Mouse (Mus musculus) heart, postnatal 0 days (tissue): ENCODE results near the gene Kif4. TPM values are rescaled to one million over a fixed set of nuclear protein-coding genes. Genes with fewer than 3 reads are reported as not detected.
A peak's percentile ranks its signal among the peaks of the same experiment; 100 is the strongest.

Experiments
- ATAC-seq: fragments of 200-750 bp; cut with Nextera tagmentation; 2 replicates; pipeline ENCODE4 v1.8.0; 2017; ENCODE audit warnings: low read depth, moderate number of reproducible peaks, moderate library complexity; ENCODE audit not compliant: insufficient read depth
- DNase-seq: peaks from one replicate; pipeline ENCODE4 v3.0.0-alpha.2; 2016; ENCODE audit warnings: low spot score
- H3K27ac ChIP-seq: fragments of 300-500 bp; sonication (generic); 2 replicates; pipeline ENCODE4 v1.5.1; 2014; ENCODE audit warnings: low read depth, mild to moderate bottlenecking
- H3K27me3 ChIP-seq: fragments of 300-500 bp; sonication (generic); 2 replicates; pipeline ENCODE4 v1.6.1; 2014; ENCODE audit warnings: low read length, mixed read lengths; ENCODE audit not compliant: control insufficient read depth, insufficient read depth
- H3K36me3 ChIP-seq: fragments of 300-500 bp; sonication (generic); replicated peaks from 2 replicates; pipeline ENCODE4 v1.6.1; 2014; ENCODE audit warnings: low read length, mixed read lengths; ENCODE audit not compliant: control insufficient read depth, insufficient read depth
- H3K4me1 ChIP-seq: fragments of 300-500 bp; sonication (generic); 2 replicates; pipeline ENCODE4 v1.6.1; 2014; ENCODE audit warnings: antibody characterized with exemption; ENCODE audit not compliant: control insufficient read depth, insufficient read depth
- H3K4me2 ChIP-seq: fragments of 300-500 bp; sonication (generic); 2 replicates; pipeline ENCODE4 v1.6.1; 2014; ENCODE audit warnings: low read depth, mild to moderate bottlenecking, low read length, moderate library complexity
- H3K4me3 ChIP-seq: fragments of 300-500 bp; sonication (generic); 2 replicates; pipeline ENCODE4 v1.5.1; 2014; ENCODE audit warnings: low read depth, low read length
- H3K9ac ChIP-seq: fragments of 300-500 bp; sonication (generic); replicated peaks from 2 replicates; pipeline ENCODE4 v1.6.1; 2014; ENCODE audit warnings: low read depth, low read length, mixed read lengths
- H3K9me3 ChIP-seq: fragments of 300-500 bp; sonication (generic); replicated peaks from 2 replicates; pipeline ENCODE4 v1.6.1; 2016; ENCODE audit warnings: low read length; ENCODE audit not compliant: control insufficient read depth
- CTCF ChIP-seq: IDR thresholded peaks from 2 replicates; pipeline ENCODE4 v1.5.1; 2016; ENCODE audit warnings: antibody characterized with exemption, control low read depth, low read depth
- EP300 ChIP-seq: IDR thresholded peaks from 2 replicates; pipeline ENCODE4 v1.6.1; 2016; ENCODE audit warnings: antibody characterized with exemption, low read depth
- WGBS: fragments of 180-500 bp; shearing (Covaris S2); extraction: QIAGEN DNeasy Blood & Tissue Kit; methylation state at CpG from one replicate; pipeline ENCODE4 v1.1.7; 2014; 5-methylcytosine and 5-hydroxymethylcytosine counted together
- polyA plus RNA-seq: library from polyadenylated mRNA; unstranded; fragments of >200 nt; fragmentation: Nextera tagmentation; extraction: Ambion mirVana; gene quantifications from 2 replicates; pipeline ENCODE4 v1.2.1, GENCODE M21; 2015
- total RNA-seq: library from RNA; depleted of rRNA; stranded (reverse); fragments of >200 nt; gene quantifications from 2 replicates; pipeline ENCODE4 v1.2.3, GENCODE M21; 2014; ENCODE audit warnings: low replicate concordance

Kif4 gene
- total and polyA plus RNA-seq, 2 experiments from 2014 or later, result 5.8 to 10.0 TPM

DNA sequence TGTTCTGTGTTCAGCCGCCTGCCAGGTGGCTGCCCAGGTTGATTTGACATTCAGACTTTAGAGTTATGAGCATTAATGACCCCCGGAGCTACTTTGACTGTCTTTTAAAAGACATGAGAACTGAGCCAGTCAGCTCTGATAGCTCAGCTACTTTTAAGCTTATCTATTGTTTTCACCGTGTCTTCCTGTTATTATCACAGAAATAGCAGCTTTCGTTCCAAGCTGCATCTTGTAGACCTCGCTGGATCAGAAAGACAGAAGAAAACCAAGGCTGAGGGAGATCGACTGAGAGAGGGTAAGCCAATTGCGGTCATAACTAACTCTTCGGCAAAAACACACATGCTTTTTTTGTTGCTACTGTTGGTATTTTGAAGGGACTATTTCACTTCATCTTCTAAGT is 12.9 kb downstream of the Kif4 start:
- ATAC-seq, result no peak
- DNase-seq, result no peak
- 0 out of 2 replicates have a peak, but pooled peaks cover 4% of the 10 kb centered on the region for H3K36me3 ChIP-seq
- no peaks in the 10 kb centered on the region for H3K27me3 ChIP-seq
- H3K4me2 ChIP-seq, result no peak overlapping the region
- H3K9me3 ChIP-seq, result no peaks in the 10 kb centered on the region
- no peak overlapping the region for H3K9ac ChIP-seq
- no peak overlapping the region for H3K27ac ChIP-seq
- H3K4me3 ChIP-seq, result no peak overlapping the region
- no peaks in the 10 kb centered on the region for H3K4me1 ChIP-seq
- no peak for TF ChIP-seq EP300
- TF ChIP-seq CTCF, result no peak
- WGBS, result 68% methylated on average over 8 of the region's 8 CpGs

DNA sequence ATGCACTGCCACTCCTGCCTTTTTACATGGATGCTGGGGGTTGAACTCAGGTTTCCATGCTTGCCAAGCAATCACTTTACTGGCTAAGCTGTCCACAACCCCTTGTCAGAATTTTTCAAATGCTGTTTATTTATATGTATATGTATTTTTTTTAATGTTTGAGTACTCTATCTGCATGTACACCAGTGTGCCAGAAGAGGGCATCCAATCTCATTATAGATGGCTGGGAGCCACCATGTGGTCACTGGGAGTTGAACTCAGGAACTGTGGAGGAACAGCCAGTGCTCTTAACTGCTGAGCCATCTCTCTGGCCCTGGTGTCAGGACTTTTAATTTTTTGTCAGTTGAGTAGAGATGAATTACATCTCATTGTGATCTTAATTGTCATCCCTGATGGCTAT is 27.3 kb downstream of the Kif4 start:
- 0 out of 2 replicates have a peak, but pooled peaks cover 3% of the 10 kb centered on the region for H3K36me3 ChIP-seq
- ATAC-seq, result no peak
- TF ChIP-seq EP300 (no peak), CTCF (0 out of 2 replicates have a peak, but pooled peaks have one; percentile 8)
- no peak overlapping the region for H3K4me3 ChIP-seq
- no peak overlapping the region for H3K27ac ChIP-seq
- no peaks in the 10 kb centered on the region for H3K4me1 ChIP-seq
- no peaks in the 10 kb centered on the region for H3K27me3 ChIP-seq
- H3K9ac ChIP-seq, result no peak overlapping the region
- no peak for DNase-seq
- H3K9me3 ChIP-seq, result no peaks in the 10 kb centered on the region
- no peak overlapping the region for H3K4me2 ChIP-seq

DNA sequence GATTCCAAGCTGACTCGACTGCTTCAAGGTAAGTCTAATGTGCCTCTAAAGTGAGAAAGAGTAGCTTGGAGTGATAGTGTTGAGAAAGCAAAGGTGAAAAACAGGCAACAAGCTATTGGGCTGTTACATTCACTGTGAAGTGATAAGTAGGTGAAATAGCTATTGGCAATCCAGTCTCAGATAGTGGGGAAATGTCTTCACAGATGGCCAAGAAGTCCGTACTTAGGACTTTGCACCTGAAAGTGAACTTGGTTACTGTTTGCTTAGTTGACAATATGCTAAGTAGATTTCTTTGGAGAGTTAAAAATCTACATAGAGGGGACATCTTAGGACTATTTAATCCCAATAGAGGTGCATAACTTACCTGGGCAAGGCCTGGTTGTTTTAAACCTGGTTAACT is 39.3 kb downstream of the Kif4 start:
- no peak overlapping the region for H3K9ac ChIP-seq
- H3K9me3 ChIP-seq, result no peaks in the 10 kb centered on the region
- ATAC-seq (no peak), DNase-seq (no peak)
- H3K4me2 ChIP-seq, result no peak overlapping the region
- H3K27ac ChIP-seq, result no peak overlapping the region
- no peaks in the 10 kb centered on the region for H3K4me1 ChIP-seq
- TF ChIP-seq CTCF (no peak), EP300 (no peak)
- H3K27me3 ChIP-seq, result no peaks in the 10 kb centered on the region
- H3K4me3 ChIP-seq, result no peak overlapping the region
- WGBS, result 73% methylated on average over 2 of the region's 2 CpGs
- 0 out of 2 replicates have a peak, but pooled peaks cover 8% of the 10 kb centered on the region for H3K36me3 ChIP-seq

- no peak overlapping the region for H3K4me2 ChIP-seq
- TF ChIP-seq EP300, result no peak
- TF ChIP-seq CTCF, result no peak
- H3K27ac ChIP-seq, result no peak overlapping the region
- no peaks in the 10 kb centered on the region for H3K4me1 ChIP-seq
- no peaks in the 10 kb centered on the region for H3K27me3 ChIP-seq
- no peak overlapping the region for H3K9ac ChIP-seq
- no peak for ATAC-seq
- no peaks in the 10 kb centered on the region for H3K9me3 ChIP-seq
- WGBS, result 87% methylated on average over 3 of the region's 3 CpGs
- DNase-seq, result no peak
- no peak overlapping the region for H3K4me3 ChIP-seq
- H3K36me3 ChIP-seq, result peaks cover 5% of the 10 kb centered on the region; the same call in 1 of the 2 replicates
These were observed 52.7 kb downstream of the Kif4 start for GRCm38 (mm10) chrX:100678204-100678603.

DNA sequence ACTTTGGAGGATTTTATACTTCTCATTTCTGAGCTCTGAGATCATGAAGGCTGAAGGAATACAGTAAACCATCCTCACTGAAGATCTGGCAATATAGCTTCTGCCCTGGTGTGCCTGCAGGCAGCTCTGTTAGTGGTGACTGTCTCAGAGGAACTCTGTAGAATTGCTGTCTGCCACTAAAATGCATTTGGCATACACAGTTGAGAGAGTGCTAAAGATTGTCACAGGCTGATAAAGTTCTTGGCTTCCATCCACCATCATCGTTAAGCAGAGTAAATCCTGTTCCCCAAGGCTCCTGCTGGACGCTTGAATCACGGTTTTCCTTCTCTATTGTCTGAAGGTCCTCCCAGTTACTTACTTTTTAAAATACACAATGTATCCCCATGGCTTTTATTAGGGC is 61.0 kb downstream of the Kif4 start:
- 22% methylated on average over 3 of the region's 3 CpGs for WGBS
- H3K36me3 ChIP-seq, result peaks cover 8% of the 10 kb centered on the region
- DNase-seq, result no peak
- no peak for TF ChIP-seq CTCF
- TF ChIP-seq EP300, result no peak
- no peaks in the 10 kb centered on the region for H3K9me3 ChIP-seq
- H3K4me2 ChIP-seq, result no peak overlapping the region
- H3K27me3 ChIP-seq, result no peaks in the 10 kb centered on the region
- H3K4me3 ChIP-seq, result no peak overlapping the region
- H3K9ac ChIP-seq, result no peak overlapping the region
- H3K27ac ChIP-seq, result no peak overlapping the region
- no peak for ATAC-seq
- H3K4me1 ChIP-seq, result no peaks in the 10 kb centered on the region

- no peaks in the 10 kb centered on the region for H3K4me1 ChIP-seq
- no peaks in the 10 kb centered on the region for H3K9me3 ChIP-seq
- WGBS, result 60% methylated on average over 6 of the region's 6 CpGs
- H3K9ac ChIP-seq, result no peak overlapping the region
- H3K4me2 ChIP-seq, result no peak overlapping the region
- peaks cover 8% of the 10 kb centered on the region for H3K36me3 ChIP-seq
- no peak for ATAC-seq
- H3K27ac ChIP-seq, result no peak overlapping the region
- H3K27me3 ChIP-seq, result no peaks in the 10 kb centered on the region
- H3K4me3 ChIP-seq, result no peak overlapping the region
- DNase-seq, result peak; percentile 7
- TF ChIP-seq CTCF (no peak), EP300 (no peak)
These were observed 62.0 kb downstream of the Kif4 start for GRCm38 (mm10) chrX:100687360-100688032.
